Mouse (Mus musculus) lung, postnatal 0 days (tissue): ENCODE data around the gene Cass4. TPM values are rescaled to one million over a fixed set of nuclear protein-coding genes. Genes with fewer than 3 reads are reported as not detected.

ENCODE experiments used
- ATAC-seq: fragments of 200-750 bp; cut with Nextera tagmentation; 2 replicates; pipeline ENCODE4 v1.8.0; 2017; ENCODE audit warnings: moderate library complexity
- DNase-seq: peaks from one replicate; pipeline ENCODE4 v3.0.0-alpha.2; 2016; ENCODE audit warnings: low spot score
- H3K27ac ChIP-seq: fragments of 300-500 bp; sonication (generic); 2 replicates; pipeline ENCODE4 v1.5.1; 2014; ENCODE audit warnings: antibody characterized with exemption, mild to moderate bottlenecking, low read length, mixed read lengths
- H3K27me3 ChIP-seq: fragments of 300-500 bp; sonication (generic); replicated peaks from 2 replicates; pipeline ENCODE4 v1.6.1; 2014; ENCODE audit warnings: low read length, mixed read lengths; ENCODE audit not compliant: insufficient read depth
- H3K36me3 ChIP-seq: fragments of 300-500 bp; sonication (generic); 2 replicates; pipeline ENCODE4 v1.6.1; 2014; ENCODE audit warnings: low read length, mixed read lengths; ENCODE audit not compliant: insufficient read depth
- H3K4me1 ChIP-seq: fragments of 300-500 bp; sonication (generic); 2 replicates; pipeline ENCODE4 v1.6.1; 2014; ENCODE audit warnings: antibody characterized with exemption, low read depth, low read length, mixed read lengths; ENCODE audit not compliant: insufficient read depth
- H3K4me2 ChIP-seq: fragments of 300-500 bp; sonication (generic); replicated peaks from 2 replicates; pipeline ENCODE4 v1.6.1; 2014; ENCODE audit warnings: low read depth, mild to moderate bottlenecking, low read length, moderate library complexity, mixed read lengths
- H3K4me3 ChIP-seq: fragments of 300-500 bp; sonication (generic); 2 replicates; pipeline ENCODE4 v1.5.1; 2014; ENCODE audit warnings: low read depth, low read length
- H3K9ac ChIP-seq: fragments of 300-500 bp; sonication (generic); replicated peaks from 2 replicates; pipeline ENCODE4 v1.6.1; 2014; ENCODE audit warnings: low read depth, mild to moderate bottlenecking
- H3K9me3 ChIP-seq: fragments of 300-500 bp; sonication (generic); 2 replicates; pipeline ENCODE4 v1.6.1; 2016; ENCODE audit warnings: low read length, mixed read lengths
- CTCF ChIP-seq: IDR thresholded peaks from 2 replicates; pipeline ENCODE4 v1.5.1; 2016; ENCODE audit warnings: antibody characterized with exemption, mild to moderate bottlenecking
- EP300 ChIP-seq: IDR thresholded peaks from 2 replicates; pipeline ENCODE4 v1.6.1; 2016; ENCODE audit warnings: antibody characterized with exemption, mild to moderate bottlenecking, control low read depth
- WGBS: fragments of 180-500 bp; shearing (Covaris S2); extraction: QIAGEN DNeasy Blood & Tissue Kit; methylation state at CpG from one replicate; pipeline ENCODE4 v1.1.7; 2014; 5-methylcytosine and 5-hydroxymethylcytosine counted together
- polyA plus RNA-seq: library from polyadenylated mRNA; unstranded; fragments of >200 nt; fragmentation: Nextera tagmentation; extraction: Ambion mirVana; gene quantifications from 2 replicates; pipeline ENCODE4 v1.2.1, GENCODE M21; 2015

Gene Cass4
- polyA plus RNA-seq, 1 experiment from 2014 or later = 9.3 TPM

DNA sequence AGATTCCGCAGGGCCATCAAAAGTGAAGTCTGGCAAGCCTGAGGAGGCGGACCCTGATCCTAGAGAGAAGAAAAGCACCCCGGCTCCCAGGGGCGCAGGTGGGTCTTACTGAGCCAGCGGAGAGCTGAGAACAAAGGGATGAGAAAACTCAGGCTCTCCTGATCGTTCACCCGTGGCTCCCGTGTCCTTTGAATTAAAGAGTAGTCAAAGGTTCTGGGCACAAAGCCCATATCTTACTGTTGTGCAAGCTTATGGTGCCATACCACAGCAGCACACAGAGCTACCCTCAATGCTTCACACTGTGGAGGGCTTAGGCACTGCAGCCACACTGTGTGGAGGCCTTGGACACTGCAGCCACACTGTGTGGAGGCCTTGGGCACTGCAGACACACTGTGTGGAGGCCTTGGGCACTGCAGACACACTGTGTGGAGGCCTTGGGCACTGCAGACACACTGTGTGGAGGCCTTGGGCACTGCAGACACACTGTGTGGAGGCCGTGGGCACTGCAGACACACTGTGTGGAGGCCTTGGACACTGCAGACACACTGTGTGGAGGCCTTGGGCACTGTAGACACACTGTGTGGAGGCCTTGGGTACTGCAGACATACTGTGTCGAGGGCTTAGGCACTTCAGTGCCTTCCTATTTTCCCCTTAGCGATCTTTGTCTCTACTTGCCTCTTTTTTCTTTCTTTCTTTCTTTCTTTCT, 73.0 kb downstream of the Cass4 start:
- TF ChIP-seq EP300 (no peak), CTCF (peak; percentile 14; the same call in 1 of the 2 replicates)
- Histone ChIP-seq H3K4me1 (no peaks in the 10 kb centered on the region), H3K4me3 (no peak overlapping the region), H3K36me3 (peaks cover 29% of the 10 kb centered on the region), H3K9ac (no peak overlapping the region), H3K4me2 (no peak overlapping the region), H3K27me3 (no peaks in the 10 kb centered on the region), H3K27ac (no peak overlapping the region), H3K9me3 (no peaks in the 10 kb centered on the region)
- WGBS = 81% methylated on average over 11 of the region's 11 CpGs
- DNase-seq (peak; percentile 37), ATAC-seq (no peak)

- H3K36me3 ChIP-seq = peaks cover 29% of the 10 kb centered on the region; the same call in 1 of the 2 replicates
- TF ChIP-seq CTCF = no peak
- no peak for TF ChIP-seq EP300
- no peak overlapping the region for H3K4me3 ChIP-seq
- no peaks in the 10 kb centered on the region for H3K4me1 ChIP-seq
- H3K9me3 ChIP-seq = no peaks in the 10 kb centered on the region
- no peak overlapping the region for H3K9ac ChIP-seq
- no peak overlapping the region for H3K27ac ChIP-seq
- no peak for ATAC-seq
- no peak overlapping the region for H3K4me2 ChIP-seq
- H3K27me3 ChIP-seq = no peaks in the 10 kb centered on the region
- 93% methylated on average over 5 of the region's 5 CpGs for whole genome bisulfite sequencing
- DNase-seq = no peak
These were observed 73.6 kb downstream of the Cass4 start for GRCm38 (mm10) chr2:172467206-172467605.

DNA sequence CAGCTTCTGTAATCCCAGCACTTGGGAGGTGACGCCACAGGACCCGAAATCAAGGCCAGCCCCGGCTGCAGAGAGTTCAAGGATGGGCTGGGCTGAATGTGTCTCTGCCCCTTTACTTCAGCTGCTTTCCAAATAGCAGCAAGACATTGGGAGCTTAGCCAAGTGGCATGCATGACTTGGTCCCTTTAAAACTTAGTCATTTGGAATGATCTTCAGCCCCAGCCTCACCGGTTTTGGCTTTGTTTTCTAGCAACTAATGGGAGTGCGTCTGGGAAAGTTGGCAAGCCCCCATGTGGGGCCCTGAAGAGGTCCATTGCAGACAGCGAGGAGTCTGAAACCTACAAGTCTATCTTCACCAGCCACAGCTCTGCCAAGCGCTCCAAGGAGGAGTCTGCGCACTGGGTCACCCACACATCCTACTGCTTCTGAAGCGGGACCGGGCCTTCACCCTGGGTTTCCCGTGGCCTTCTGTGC, 74.8 kb downstream of the Cass4 start:
- Histone ChIP-seq H3K9me3 (no peaks in the 10 kb centered on the region), H3K27ac (no peak overlapping the region), H3K4me2 (no peak overlapping the region), H3K4me1 (no peaks in the 10 kb centered on the region; the same call in 1 of the 2 replicates), H3K36me3 (peaks cover 29% of the 10 kb centered on the region; the same call in 1 of the 2 replicates), H3K9ac (no peak overlapping the region), H3K4me3 (no peak overlapping the region), H3K27me3 (no peaks in the 10 kb centered on the region)
- ATAC-seq (peak; percentile 79), DNase-seq (peak; percentile 78)
- no peak for TF ChIP-seq CTCF
- TF ChIP-seq EP300 = no peak
- WGBS = 75% methylated on average over 11 of the region's 11 CpGs

DNA sequence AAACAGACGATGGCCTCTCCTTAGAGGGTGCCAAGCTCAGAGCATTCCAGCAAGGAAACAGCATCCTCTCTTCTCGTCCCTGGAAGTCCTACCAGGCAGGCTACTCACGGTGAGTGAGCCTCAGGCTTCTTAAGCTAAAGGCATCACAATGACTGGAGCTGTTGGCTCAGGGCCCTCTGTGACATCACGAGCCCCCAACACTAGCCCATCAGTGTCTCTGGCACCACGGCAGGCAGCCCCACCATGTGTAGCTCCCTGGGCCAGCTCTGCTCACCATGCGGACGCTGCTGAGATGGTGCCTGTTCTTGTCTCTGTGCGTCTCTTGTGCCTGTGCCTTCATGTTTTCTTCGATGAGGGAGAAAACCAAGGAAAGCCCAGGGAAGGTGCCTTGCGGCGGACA, 78.7 kb downstream of the Cass4 start, which contains the start of gene Fam209:
Fam209 (plus strand) TSS at position 203 of the 400 bp plus-strand sequence.
- H3K27ac ChIP-seq = peak within 1 kb of the TSS; percentile 62
- peaks cover 12% of the 10 kb centered on the region; the same call in 1 of the 2 replicates for H3K36me3 ChIP-seq
- H3K27me3 ChIP-seq = no peaks in the 10 kb centered on the region
- H3K9me3 ChIP-seq = no peaks in the 10 kb centered on the region
- 87% methylated on average over 11 of the region's 11 CpGs for WGBS
- TF ChIP-seq CTCF = no peak
- TF ChIP-seq EP300 = no peak
- DNase-seq (no peak), ATAC-seq (no peak)
- H3K9ac ChIP-seq = no peak within 1 kb of the TSS
- H3K4me3 ChIP-seq = no peak within 1 kb of the TSS
- no peak within 1 kb of the TSS for H3K4me2 ChIP-seq
- no peaks in the 10 kb centered on the region; the same call in 1 of the 2 replicates for H3K4me1 ChIP-seq

DNA sequence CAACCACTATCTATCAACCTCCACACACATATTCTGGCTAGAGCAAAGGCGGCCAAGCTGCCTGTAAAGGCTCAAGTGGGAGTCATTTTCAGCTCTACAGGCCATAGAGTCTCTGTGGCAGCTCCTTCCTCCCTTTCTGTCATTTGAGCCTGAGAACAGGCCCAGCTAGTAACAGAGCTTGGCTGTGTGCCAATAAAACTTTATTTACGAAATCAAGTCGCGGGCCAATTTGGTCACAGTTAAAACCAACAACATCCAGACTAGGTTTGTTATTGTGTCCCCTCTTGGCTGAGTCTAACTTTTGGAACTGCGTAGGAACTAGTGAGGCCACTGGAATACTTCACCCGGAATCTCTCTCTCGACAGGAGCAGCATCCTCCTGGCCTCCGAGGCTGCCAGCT, 80.0 kb downstream of the Cass4 start:
- DNase-seq (peak; percentile 80), ATAC-seq (peak; percentile 50)
- WGBS = 31% methylated on average over 8 of the region's 8 CpGs
- Histone ChIP-seq H3K27ac (peak overlapping the region; percentile 62), H3K4me2 (no peak overlapping the region), H3K4me1 (no peaks in the 10 kb centered on the region; the same call in 1 of the 2 replicates), H3K9me3 (no peaks in the 10 kb centered on the region), H3K27me3 (no peaks in the 10 kb centered on the region), H3K4me3 (no peak overlapping the region), H3K9ac (no peak overlapping the region), H3K36me3 (peaks cover 7% of the 10 kb centered on the region; the same call in 1 of the 2 replicates)
- TF ChIP-seq EP300 (no peak), CTCF (no peak)

DNA sequence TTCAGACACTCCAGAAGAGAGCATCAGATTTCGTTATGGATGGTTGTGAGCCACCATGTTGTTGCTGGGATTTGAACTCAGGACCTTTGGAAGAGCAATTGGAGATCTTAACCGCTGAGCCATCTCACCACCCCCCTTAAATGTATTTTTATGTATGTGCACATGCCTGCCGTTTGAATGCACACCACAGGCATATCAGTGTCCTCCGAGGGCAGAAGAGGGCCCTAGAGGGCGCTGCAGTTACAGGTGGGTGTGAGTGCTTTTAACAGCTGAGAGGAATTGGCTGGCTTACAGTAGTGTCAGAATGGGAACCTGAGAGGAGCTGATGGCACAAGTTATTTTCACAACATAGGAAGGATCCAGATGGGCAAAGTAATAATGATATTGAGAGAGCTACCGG, 81.4 kb downstream of the Cass4 start:
- Histone ChIP-seq H3K4me2 (no peak overlapping the region), H3K27ac (no peak overlapping the region), H3K4me1 (no peaks in the 10 kb centered on the region; the same call in 1 of the 2 replicates), H3K36me3 (no peaks in the 10 kb centered on the region), H3K9me3 (no peaks in the 10 kb centered on the region), H3K4me3 (no peak overlapping the region), H3K27me3 (no peaks in the 10 kb centered on the region), H3K9ac (no peak overlapping the region)
- 32% methylated on average over 6 of the region's 6 CpGs for WGBS
- ATAC-seq (no peak), DNase-seq (peak; percentile 39)
- peak; percentile 64 for TF ChIP-seq CTCF
- TF ChIP-seq EP300 = no peak
